Mouse (Mus musculus) T-cell, adult 2 months (primary cell): ENCODE data around the gene Arsj.

Experiments used
- DNase-seq: peaks from one replicate; pipeline ENCODE4 v3.0.0; 2022; ENCODE audit warnings: low spot score

Gene Arsj

DNA sequence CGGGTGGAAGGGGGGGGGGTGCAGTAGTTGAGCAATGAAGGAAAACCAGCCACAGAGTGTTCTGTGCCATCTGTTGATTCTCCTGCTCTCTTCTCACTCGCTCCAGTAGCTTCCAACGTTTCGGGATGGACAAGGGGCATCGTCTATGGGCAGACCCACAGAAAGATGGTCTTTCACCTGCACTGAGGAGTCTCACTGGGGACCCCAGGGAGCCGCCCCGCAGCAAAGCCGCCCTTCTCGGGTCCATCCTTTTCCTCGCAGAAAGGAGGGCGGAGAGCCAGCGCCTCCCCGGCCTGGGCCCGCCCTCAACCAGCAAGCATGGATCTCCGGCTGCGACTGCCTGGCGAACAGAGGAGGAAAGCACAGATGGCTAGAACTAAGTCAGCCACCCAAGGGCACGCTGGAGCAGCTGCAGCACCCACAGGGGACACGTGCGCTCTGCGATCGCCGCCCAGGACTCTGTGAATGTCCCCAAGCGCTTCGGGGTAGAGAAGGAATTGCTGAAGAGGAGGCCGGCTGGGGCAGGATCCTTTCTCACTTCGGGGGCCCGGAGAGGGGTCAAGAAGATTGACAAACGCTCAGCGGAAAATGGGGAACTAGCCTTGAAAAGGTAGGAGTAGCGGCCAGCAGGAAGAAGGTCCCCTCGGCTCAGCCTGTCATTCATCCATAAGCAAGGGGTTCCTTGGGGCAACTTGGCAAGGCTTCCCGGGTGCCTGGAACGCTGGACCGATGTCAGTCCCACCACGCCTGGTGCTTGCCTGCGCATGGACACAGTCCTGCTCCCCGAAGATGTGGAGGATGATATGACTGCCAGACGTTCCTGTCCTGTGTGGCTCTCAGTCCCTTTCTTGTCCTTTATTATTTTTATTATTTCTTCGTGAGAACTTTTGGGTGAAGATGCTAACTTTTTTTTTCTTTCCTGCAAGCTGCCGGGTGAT lies at the start of gene Arsj:
Gene Arsj, plus strand, starts transcription at position 117 of the 938 bp plus-strand sequence.
- DNase-seq, result no peak

- DNase-seq, result no peak
Measured at GRCm38 (mm10) chr3:126324872-126325498, 38.5 kb upstream of the Arsj start.

DNA sequence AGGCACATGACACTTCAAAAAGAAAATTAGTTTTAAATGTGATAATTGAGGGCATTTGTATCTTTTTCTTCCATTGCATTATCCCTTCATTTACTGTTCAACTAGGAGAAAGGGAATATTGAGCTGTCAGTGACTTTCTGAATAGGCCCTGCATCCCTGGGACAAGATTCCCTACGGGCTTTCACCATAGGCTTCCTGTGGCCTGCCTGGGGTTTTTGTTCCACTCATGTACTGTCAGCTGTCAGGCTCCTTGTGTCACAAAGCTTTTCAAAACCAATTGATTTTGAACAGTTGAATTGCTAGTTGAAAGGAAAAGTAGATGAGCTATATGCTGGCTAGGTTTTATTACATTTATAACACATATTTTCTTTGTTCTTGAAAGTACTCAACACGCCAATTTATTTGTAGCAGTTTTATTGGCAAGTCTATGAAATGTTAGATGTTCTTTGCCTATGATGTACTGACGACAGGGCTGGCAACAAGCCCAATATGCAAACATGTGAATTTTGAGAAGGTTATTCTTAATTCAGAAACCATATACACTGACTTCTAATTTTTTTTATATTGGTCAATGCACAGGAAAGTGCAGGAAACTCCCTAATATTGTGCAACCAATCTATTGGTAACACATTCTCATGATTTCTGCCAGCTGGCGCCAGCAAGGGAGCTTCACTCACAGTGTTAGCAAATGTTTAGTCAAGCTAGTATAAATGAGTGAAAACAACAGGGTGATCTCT lies 37.4 kb upstream of the Arsj start:
- no peak for DNase-seq

- DNase-seq, result no peak
Measured at GRCm38 (mm10) chr3:126326628-126327325, 36.7 kb upstream of the Arsj start.

- DNase-seq, result no peak
Measured at GRCm38 (mm10) chr3:126335329-126335728, 28.2 kb upstream of the Arsj start.

DNA sequence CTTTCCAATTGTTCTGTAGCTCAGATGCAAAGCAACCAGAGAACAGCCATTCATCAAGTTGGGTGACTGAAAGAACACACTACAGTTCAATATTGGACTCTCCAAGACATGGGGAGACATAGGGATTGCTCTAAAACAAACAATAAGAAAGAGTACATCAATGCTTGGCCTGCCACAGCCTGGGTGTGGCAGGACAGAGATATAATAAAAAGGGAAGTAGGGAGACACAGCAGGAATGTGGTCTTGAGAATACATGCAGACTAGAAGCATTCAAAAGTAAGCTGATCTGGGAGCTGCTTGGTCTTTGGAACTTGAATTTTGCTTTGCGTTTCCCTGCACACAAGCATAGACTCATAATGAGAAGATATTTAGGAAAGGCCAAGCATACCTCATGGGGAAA lies 18.7 kb upstream of the Arsj start:
- DNase-seq, result no peak

- no peak for DNase-seq
Measured at GRCm38 (mm10) chr3:126359760-126360159, 3.7 kb upstream of the Arsj start.

GRCm38 (mm10) chr3:126362392-126362791 lies 1.1 kb upstream of the Arsj start:
- no peak for DNase-seq

GRCm38 (mm10) chr3:126362931-126363525 lies 456 bp upstream of the Arsj start:
- no peak for DNase-seq

GRCm38 (mm10) chr3:126364555-126364954 lies 1.1 kb downstream of the Arsj start:
- no peak for DNase-seq

GRCm38 (mm10) chr3:126370571-126370970 lies 7.1 kb downstream of the Arsj start:
- DNase-seq, result no peak

- DNase-seq, result no peak
Measured at GRCm38 (mm10) chr3:126372815-126373545, 9.5 kb downstream of the Arsj start.

DNA sequence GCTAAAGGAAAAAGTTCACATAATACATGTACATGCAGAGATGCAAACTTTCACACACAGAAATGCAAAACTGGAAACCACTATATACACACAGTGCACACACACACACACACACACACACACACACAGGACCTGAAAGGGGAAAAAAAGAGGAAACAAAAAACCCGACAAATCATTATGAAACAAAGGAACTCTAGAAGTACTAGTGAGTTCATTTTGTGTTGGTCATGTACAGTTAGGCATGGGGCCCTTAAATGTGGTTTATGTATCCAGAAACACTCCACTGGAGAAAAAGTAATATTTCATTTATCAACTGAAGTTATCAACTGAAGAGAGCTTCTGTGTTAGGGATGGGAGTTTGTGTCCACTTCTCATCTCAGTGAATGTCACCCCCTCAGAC lies 10.2 kb downstream of the Arsj start:
- DNase-seq, result no peak

DNA sequence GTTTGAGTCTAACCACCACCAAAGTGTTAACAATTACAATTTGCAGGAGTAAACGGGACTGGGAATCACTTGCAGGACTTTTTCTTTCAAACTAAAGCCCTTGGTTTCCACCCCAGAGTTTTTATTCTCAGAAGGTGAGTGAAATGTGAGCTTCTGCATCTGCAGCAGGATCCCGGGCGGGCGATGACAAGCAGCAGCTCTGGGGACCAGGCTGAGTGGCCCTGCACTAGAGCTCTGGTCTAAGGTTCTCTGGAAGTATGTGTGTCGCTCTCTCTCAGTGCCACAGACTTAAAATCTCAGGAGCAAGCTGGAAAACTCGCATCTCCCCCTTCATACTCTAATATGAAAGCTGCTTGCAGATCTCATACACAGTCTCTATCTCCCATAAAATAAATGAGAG lies 15.8 kb downstream of the Arsj start:
- DNase-seq, result no peak

DNA sequence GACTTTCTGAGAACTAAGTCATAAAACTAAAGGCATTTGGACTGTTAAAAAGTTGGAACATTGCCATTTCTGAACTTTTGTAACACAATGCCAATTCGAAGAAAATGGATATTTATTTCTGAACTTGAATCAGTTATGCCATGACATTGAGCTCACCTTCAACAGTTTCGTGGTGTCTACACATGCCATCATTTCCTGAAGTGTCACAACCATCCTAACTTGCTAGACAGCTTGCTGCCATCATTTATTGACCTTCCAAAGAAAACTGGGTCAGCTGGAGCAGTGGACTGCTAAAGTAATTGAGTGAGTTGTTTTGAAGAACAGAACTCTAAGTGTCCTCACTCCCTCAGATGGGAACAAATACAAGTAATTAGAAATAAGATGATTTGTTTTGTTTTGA lies 16.2 kb downstream of the Arsj start:
- no peak for DNase-seq

- DNase-seq, result no peak
Measured at GRCm38 (mm10) chr3:126383276-126383675, 19.8 kb downstream of the Arsj start.

DNA sequence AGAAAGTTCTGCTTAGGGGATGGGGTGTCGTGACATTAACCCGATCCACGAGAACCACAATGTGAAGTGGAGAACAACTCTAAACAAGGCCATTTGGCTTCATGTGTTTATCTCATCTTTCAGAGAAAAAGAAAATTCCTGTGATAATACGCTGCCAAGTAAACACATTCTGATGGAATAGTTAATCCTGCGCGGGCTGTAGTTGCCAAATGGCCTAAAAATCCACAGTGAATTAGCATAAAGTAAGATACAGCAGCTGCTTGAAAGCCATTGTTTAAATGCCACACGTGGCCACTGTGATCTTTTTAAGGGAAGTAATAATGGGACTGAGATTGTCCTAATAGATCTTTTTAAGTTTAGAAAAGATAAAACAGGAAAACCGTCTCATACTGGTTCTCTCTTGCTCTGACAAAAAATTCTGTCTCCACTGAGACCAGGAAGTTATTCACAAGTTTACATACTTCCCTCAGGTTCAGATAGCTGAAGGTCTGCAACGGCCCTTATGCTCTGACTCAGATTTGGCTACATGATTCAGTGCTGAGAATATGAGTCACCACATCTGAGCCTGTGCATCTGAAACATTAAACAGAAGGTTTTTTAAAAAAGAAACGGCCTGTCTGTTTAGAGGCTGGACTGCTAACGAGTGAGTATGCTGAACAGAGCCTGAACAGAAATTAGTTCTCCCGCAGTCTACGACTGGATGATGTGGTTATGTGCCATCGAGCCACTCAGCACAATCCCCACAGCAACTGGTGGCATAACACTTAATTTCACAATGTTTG lies 21.4 kb downstream of the Arsj start:
- no peak for DNase-seq

DNA sequence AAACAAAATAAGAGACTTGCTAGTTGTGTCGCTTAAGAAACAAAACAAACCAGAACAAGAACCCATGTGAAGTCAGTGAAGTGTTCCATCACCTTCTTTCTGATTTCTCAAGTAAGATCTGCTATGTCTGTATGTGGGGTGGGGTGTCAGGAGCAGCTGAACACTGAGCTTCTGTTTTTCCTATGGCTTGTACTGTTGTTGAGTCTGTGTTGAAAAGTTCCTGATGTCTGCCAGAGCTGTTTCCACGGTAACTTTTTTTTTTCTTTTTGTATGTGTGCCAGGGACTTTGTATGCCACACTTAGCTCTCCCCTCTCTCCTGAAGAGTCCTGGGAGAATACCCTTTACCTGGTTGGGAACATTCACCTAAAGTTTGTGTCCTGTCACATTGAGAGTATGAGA lies 34.0 kb downstream of the Arsj start:
- no peak for DNase-seq

DNA sequence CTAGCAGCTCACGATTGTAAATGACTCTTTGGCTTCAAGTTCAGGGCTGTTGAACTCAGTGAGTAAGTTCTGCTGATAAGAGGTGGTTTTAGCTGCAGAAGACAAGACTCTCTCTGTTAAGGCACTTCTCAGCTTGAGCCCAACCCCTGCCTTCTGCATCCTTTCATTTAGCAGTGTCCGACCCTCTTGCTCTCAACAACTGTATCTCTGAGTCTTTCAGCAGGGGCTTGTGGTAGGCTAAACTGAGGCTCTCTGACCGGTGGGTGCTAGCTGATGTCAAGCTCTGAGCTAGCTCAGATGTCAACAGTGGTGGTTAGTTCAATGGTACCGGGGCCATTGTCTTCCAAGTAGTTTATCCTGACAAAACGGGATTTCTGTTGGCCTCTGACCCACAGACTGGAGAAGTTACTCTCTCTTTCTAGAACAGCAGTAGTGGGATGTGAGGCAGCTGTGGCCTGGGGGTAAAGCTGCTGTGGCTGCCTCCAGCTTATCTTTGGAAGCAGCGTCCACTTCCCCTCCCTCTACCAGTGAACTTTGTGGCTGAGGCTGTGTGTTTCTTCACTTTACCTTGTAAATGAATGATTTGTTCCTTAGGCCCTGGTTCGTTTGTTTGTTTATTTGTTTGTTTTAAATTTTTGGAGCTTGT lies 34.6 kb downstream of the Arsj start:
- DNase-seq, result no peak

DNA sequence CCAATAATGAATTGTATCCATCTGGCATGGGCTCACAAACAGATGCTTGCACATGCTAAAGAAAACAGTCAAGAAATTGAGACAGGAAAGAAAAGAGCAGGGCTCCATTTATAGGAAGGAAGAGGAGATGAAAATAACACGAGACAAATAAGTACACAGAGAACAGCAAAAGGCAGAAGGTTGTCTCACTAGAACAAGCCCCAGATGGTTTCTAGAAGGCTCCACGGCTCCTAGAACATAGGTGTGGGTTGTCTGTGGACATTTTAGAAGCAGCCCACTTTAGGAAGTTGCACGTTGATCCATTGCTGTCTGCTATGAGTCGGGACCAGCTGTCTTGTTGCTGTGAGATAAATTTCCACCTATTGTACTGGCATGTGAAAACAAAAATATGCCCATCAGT lies 37.2 kb downstream of the Arsj start:
- no peak for DNase-seq
